Mouse (Mus musculus): ENCODE measurements at regions not wholly inside any gene's neighbourhood (a gene's known extent, or its start where the extent isn't known, plus 50 kb on each side); places are given as distances from the start of the nearest gene placed in this dataset.

DNA sequence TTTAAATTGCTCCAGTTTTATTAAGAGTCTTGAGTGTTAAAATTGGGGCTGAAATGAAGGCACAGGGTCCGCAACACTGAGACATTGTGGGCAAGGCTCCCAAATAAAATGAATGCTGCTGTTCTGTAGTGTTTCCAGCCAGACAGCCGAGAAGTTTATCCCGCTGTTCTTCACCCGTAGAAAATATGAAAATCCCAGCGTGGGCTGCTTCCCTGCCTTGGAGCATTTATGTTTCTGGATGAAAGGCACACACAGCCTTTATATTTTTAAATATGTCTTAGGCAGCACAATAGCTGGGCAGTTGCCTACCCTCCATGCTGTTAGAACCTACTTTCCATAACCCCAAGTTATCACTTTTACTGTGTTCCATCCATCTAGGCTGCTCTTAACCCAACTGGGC lies 102.6 kb downstream of the Diras2 start:
- DNase-seq: no peak

DNA sequence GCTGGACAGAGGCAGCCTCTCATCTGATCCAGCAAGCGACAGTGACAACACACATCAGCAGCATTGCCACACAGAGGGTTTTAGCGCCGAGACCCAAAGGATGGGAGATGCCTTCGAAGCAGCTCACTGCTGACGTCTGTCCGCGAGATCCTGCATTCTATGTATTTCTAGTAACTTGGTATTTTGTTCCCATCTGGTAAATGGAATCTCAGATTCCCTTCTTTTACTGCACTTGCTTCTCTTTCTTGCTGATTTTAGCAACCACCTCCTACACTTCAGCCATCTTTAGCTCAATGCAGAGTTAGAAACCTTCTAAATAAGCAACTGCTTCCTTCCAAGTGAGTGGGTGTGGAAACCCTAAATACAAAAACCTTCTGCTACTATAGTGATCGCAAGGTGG lies 94.3 kb downstream of the Diras2 start:
- DNase-seq: no peak

DNA sequence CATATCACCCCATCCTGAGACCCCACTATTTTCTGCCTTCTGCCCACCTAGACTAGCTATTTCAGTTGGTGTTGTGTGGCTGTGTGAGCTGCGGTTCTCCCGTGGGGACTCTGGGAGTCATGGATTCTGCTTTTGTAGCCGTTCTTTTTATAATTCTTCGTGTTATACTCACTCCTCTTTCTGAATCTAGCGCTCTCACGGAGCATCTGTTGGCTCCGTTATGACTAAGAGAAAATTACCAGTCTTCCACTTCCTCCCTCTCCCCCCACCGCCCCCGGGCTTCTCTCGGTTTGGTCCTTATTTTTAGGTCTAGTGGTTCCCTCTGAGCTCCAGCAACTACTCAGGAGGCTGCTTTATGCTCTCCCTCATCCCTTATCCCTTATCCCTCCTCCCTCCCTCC lies 85.6 kb downstream of the Diras2 start:
- DNase-seq: no peak

DNA sequence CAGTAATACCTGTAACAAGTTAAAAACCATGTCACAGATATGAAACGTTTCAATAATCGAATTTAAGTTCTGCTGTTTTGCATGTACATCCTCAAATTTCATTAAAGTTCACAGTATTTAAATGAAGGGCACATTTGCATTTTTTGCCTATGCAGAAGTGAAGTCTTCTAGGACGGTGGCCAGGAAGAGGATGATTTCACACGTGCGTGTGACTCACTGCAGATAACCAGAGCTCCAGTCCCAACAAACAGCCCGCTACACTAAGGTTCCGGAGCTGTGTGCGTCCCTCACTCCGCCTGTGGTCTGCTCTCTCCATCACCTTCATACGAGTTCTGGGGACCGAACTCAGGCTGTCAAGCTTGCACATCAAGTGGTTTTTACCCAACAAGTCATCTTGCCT lies 82.2 kb downstream of the Diras2 start:
- DNase-seq: no peak

DNA sequence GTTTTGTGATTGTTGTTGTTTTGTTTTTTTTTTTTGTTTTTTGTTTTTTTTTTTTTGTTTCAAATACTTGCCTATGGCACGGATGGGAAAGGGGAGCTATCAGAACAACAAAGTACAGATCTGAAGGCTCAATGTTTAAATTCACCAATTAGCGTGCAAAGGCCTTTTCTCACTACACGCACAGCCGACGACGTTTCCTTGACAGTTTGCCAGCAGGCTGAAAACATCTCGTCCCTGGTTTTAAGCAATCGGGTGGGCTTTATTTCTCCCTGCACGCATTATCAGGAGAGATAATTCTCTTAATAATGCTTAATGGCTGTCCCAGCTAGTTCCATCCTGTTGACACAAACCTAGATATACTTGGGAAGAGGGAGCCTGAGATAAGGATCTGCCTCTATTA lies 79.6 kb downstream of the Diras2 start:
- DNase-seq: no peak

DNA sequence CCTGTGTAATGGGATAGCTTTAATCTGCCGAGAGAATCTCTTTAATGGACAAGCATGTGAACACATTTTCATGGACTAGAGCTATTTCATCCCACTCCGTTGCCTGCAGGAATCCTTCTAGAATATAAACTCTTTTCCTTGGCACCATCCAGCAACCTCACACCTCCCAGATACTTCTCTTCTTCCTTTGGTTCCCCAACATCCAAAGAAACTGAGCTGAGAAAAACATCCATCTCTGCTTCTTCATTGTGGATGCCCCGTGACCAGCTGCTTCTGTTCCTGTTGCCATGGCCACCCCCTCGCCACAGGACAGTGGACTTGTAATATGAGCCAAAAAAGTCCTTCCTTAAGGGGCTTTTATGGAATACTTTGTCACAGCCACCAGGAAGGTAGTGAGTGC lies 78.8 kb downstream of the Diras2 start:
- DNase-seq: no peak

All from kidney, postnatal 4 days (tissue).